ENCODE assay signal across 8 mouse cellular contexts in genomic region chr4:139669847-139670246, GRCm38 (mm10). TPM values are rescaled to one million over a fixed set of nuclear protein-coding genes. Genes with fewer than 3 reads are reported as not detected.
DNase-seq lines count a peak whose midpoint lies in the region; ATAC-seq lines count a peak whose summit lies in the region.

No protein-coding gene starts in this region.

- no peaks in the 10 kb centered on the region for H3K9me3 ChIP-seq in liver, embryonic 13.5 days (replicated peaks)

- H3K4me2 ChIP-seq in liver, embryonic 13.5 days = no peak overlapping the region

- H3K9ac ChIP-seq in liver, embryonic 13.5 days = no peak overlapping the region

- no peak overlapping the region for H3K4me3 ChIP-seq in liver, embryonic 13.5 days (replicated peaks)

- DNase-seq in A20 (ENCODE audit: low read depth, low spot score) = peak; percentile 76
- DNase-seq in CD8-positive naive resting alpha-beta T cell, adult 2 months (ENCODE audit: low read depth in 2 of 2, low spot score in 2 of 2) = peak; percentile 23 to 38
- DNase-seq in c-Kit-positive CD71-positive TER-119-positive erythroid progenitor cells, embryonic 14.5 days (ENCODE audit: low spot score) = peak; percentile 50
- peak; percentile 45 to 55 for DNase-seq in frontal cortex, postnatal 25 days (ENCODE audit: low spot score in 2 of 2)
- DNase-seq in kidney, adult 8-10 months = peak; percentile 33 to 68
- DNase-seq in liver, embryonic 13.5 days = peak; percentile 18
- peak; percentile 44 for DNase-seq in yolk sac, embryonic 10.5 days (ENCODE audit: low spot score)

- peak; percentile 47; the same call in 1 of the 2 replicates for ATAC-seq in liver, embryonic 13.5 days (ENCODE audit: low read depth)
- peak; percentile 58 for ATAC-seq in neutrophil, adult 5-6 weeks (ENCODE audit: extremely low read depth, insufficient number of reproducible peaks, low FRiP score, poor library complexity, severe bottlenecking)

- H3K36me3 ChIP-seq in liver, embryonic 13.5 days = no peaks in the 10 kb centered on the region

- H3K4me1 ChIP-seq in liver, embryonic 13.5 days (replicated peaks) = no peaks in the 10 kb centered on the region

- no peaks in the 10 kb centered on the region for H3K27me3 ChIP-seq in liver, embryonic 13.5 days

- 1% methylated on average over 6 of the region's 6 CpGs for WGBS in liver, embryonic 13.5 days (ENCODE audit: insufficient replicate concordance)

- no peak overlapping the region for H3K27ac ChIP-seq in liver, embryonic 13.5 days

RNA-seq across cellular contexts. Expression of gene Tas1r2, which starts 16.5 kb away (rescaled TPM):
- polyA plus RNA-seq in liver, embryonic 13.5 days (2015; fragmentation: Nextera tagmentation; extraction: Ambion mirVana) = not detected in 2 replicates
- 0.12 TPM in 1 of 2 replicates, not detected in the other for total RNA-seq in neutrophil, adult 5-6 weeks (2017)

RNA-seq across cellular contexts. Expression of gene Aldh4a1, which starts 47.2 kb away (rescaled TPM):
- polyA plus RNA-seq in liver, embryonic 13.5 days (2015; fragmentation: Nextera tagmentation; extraction: Ambion mirVana) = 50.2 and 57.3 TPM in 2 replicates
- total RNA-seq in neutrophil, adult 5-6 weeks (2017) = 11.3 and 12.6 TPM in 2 replicates

Comparison
In these comparisons a context has a peak if more than half of its experiments do, and no peak if none do; other contexts are left out.
1. DNase-seq: peak in every context shown above with its lines; median percentile 76 in A20; 50 in kidney, adult 8-10 months; 50 in c-Kit-positive CD71-positive TER-119-positive erythroid progenitor cells, embryonic 14.5 days; 50 in frontal cortex, postnatal 25 days; 44 in yolk sac, embryonic 10.5 days; 30 in CD8-positive naive resting alpha-beta T cell, adult 2 months; 18 in liver, embryonic 13.5 days.